Mouse (Mus musculus): ENCODE data around the gene Ess2. TPM values are rescaled to one million over a fixed set of nuclear protein-coding genes. Genes with fewer than 3 reads are reported as not detected.

Ess2 gene
- total RNA-seq, 2 experiments from 2014 or later = 5.2 to 7.2 TPM

DNA sequence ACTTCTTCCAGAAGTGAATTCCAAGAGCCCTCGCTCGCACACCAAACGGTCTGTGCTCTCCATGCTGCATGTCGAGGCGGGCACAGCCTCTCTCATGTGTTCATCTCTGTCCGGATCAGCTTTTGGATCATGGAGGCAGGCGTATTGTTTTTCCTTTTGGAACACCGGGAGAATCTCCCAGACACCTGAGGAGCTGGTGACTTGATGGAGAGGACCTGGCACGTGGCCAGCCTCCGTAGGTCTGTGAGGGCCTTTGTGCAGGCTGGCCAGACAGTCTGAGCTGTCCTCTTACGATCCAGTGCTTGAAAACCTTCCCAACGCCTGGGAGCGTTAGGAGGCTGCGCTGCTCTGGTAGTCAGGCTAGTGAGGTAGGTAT is 11.0 kb upstream of the Ess2 start:
- peak in 1 of 2 experiments; percentile 37 for DNase-seq
- intact Hi-C loops (cut with DNase I) = no loop called here

DNA sequence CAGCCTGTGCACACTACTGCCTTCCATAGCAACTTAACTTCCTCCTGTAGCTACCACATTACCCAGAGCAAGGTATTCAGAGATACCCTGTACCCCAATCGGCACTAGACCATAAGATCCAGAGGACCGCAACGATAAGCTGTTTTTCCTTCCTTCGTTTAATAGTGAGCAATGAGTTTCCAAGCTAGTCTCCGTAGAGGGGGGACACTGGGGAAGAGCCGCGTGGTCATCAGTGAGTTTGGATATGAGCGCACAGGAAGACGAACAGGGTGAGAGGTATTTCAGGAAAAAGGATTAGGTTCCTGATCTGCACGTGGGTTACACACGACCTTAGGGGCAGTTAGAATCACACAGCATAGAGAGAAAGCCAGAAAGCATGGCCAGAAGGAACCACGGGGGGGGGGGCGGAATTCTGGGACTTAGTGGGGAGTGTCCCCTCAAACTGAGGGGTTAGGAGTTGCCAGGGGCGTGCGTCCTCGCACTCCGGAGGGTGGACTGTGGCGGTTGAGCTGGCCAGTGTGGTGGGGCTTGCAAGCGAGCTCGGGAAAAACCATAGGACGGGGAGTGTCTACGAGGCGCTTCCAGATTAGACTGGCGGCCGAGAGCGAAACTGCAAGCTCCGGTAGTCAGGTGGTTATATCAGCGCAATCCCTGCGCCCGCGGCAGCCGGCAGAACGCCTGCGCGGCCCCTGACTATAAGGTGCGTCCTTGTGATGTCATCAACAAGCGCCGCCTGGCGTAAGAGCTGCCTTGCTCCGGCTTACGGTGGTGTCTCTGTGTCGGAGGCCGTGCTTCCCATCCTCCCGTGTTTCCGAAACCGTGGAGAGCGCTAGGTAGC is 10.4 kb upstream of the Ess2 start:
- peak; percentile 90 to 93 for DNase-seq
- intact Hi-C loops (cut with DNase I) = no loop called here

DNA sequence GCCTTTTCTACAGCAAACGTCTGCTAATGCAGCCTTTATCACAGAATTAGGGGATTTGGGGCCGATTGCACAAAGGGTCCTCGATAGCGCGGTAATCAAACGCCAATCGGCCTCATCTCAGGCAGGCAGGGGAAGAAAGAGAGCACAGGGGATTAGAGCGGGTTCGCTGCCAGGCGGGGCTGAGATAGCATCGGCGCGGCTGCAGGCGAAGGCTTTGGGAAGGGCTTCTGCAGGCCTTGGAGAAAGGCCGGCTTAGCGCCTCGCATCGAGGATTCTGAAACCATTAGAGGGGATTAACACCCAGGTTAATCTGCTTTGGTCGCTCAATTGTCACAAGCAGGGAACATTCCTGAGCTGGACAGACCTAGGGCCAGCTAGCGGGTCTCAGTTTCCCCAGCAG is 9.4 kb upstream of the Ess2 start:
- intact Hi-C loops (cut with DNase I) = no loop called here
- DNase-seq = no peak

DNA sequence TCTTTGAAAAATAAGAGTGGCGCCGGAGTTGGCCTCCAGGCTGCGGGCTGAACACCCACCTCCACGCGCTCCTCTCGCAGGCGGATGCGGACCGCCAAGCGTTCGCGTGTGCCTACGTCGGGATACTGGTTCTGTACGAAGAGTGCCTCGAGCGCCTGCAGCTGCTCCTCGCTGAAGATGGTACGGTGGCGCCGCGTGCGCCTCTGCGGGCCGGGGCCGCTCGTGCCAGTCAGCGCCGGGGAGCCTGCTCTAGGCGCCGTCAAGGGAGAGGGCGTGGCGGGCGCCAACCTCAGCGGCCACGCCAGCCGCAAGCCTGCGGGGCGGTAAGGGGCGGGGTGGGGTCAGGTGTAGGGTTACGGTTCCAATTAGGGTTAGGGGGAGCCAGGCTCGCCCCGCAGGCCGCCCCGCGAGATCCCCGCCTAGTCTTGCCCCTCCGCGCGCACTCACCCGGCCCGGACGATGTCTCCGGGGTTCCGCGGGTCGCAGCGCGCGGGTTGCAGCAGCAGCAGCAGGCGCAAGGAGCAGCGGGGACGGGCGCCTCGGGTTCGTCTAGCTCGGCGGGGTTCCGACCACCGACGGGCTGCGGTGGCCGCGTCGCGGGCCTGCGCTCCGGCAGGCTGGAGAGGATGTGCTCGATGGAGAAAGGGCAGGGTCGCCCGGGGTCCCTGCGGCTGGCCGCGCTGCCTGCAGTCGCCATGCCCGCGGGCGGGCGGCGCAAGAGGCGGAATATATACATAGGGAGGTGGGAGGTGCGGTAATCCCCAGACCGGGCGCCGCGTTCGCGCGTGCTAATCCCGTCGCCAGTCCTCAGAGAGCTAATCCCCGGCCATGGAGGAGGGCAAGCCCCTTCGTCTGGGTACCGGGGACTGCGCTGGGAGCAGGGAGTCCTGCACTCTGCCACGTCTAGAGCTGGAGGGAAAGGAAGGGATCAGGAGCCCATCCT is 3.4 kb upstream of the Ess2 start, which contains the start of gene Gsc2:
Gsc2 (minus strand) TSS at position 753 of the 943 bp plus-strand sequence.
- no peak for DNase-seq
- intact Hi-C loops (cut with DNase I) = loop anchor here (5.0 kb wide), 2 partner anchors 73 to 133 kb away; no protein-coding TSS in a partner anchor

DNA sequence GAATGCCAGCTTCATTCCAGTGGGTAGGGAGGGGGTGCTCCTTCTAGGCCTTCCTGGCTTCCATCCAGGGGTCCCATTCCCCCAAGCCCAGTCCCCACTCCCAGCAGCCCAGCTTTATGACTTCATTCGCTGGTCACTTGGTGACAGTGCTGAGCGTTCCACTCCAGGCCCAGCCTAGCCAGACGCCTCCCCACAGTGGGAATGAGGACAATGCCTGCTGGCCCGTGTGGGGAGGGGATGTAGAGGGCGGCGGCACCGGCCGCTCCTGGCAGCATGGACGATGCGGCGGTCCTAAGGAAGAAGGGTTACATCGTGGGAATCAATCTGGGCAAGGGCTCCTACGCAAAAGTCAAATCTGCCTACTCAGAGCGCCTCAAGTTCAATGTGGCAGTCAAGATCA is 12.7 kb downstream of the Ess2 start, which contains the start of the genes Dgcr2 and Tssk2:
Dgcr2 (minus strand) TSS at position 101 of the 400 bp plus-strand sequence.
Tssk2 (plus strand) TSS at position 176 of the 400 bp plus-strand sequence.
- DNase-seq = no peak
- intact Hi-C loops (cut with DNase I) = no loop called here

DNA sequence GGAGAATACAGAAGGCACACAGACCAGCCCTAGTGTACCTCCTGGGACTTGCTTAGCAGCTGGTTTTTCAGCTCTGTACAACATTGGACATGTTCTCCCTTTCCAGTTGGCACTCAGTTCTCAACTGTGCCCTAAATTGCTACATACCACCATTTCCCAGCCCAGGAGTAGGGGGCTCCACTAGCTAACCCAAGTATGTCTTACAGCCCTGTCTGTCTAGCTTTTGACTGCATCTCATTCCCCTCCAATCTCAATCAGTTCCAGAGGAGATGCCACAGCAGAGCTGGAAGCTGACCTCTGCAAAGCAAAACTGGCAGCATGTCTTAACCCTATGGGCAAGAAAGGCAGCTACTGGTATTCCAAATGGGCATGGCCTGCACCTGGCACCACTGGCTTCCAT is 15.1 kb downstream of the Ess2 start:
- intact Hi-C loops (cut with DNase I) = no loop called here

DNA sequence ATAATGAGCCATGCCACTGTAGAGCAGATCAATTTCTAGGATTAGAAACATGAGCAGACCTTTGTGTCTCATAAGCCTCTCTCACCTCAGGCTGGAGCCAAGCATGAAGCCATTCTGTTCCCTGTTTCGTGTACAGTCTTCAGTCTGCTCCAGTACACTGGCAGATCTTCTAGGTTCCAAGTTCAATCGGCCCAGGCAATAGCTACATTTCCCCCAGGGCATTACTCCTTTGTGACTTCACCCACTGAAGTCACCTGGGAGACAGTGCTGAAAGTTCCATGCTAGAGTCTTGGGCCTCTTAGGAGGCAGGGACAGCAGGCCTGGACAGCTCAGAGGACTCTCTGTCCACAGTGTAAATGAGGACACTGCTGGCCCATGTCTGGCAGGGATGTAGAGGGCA is 17.2 kb downstream of the Ess2 start, which contains the start of gene Tssk1:
Tssk1 (plus strand) TSS at position 301 of the 400 bp plus-strand sequence.
- intact Hi-C loops (cut with DNase I) = no loop called here
- no peak for DNase-seq

More for the DNA sequence above, 15.1 kb downstream of the Ess2 start:
- no peak for DNase-seq

DNA sequence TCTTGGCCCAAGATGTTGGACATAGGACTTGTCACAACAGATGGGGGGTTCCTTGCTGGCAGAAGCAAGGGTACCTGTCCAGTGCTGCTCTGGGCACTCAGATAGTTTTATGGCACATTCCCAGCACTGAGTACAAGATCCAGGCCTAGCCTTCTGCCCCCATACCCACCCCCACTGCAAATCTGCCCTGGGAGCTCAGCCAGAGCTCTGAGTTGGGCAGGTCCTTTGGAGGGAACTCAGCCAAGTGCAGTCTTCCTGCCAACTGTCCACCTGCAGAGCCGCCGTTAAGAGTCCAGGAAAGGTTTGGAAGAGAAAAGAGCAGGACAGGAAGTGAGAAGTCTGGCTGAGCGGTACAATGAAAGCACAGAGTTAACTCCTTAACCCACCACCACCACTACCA is 18.5 kb downstream of the Ess2 start:
- intact Hi-C loops (cut with DNase I) = no loop called here

DNA sequence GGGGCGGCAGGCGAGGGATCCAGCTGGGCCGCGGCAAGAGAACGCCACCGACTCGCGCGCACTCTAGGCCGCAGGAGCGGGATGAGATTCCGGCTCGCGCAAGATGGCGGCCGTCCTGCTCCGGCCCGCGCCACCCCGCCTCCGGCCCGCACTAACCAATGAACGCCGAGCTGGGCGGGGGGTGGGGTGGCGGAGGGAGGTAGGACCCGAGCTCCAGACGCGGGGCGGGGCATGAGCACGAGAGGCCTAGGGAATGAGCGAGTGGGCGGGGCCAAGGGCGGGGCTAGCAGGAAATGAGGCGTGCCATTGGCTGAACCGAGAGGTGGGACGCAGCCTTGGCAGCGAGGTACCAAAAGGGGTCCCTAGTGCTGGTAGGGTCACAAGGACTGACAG is 19.6 kb downstream of the Ess2 start, which contains the start of gene Gm20518:
Gm20518 (minus strand) TSS at position 105 of the 393 bp plus-strand sequence.
- intact Hi-C loops (cut with DNase I) = no loop called here
- peak; percentile 99 for DNase-seq

More for the DNA sequence above, 18.5 kb downstream of the Ess2 start:
- DNase-seq = no peak

DNA sequence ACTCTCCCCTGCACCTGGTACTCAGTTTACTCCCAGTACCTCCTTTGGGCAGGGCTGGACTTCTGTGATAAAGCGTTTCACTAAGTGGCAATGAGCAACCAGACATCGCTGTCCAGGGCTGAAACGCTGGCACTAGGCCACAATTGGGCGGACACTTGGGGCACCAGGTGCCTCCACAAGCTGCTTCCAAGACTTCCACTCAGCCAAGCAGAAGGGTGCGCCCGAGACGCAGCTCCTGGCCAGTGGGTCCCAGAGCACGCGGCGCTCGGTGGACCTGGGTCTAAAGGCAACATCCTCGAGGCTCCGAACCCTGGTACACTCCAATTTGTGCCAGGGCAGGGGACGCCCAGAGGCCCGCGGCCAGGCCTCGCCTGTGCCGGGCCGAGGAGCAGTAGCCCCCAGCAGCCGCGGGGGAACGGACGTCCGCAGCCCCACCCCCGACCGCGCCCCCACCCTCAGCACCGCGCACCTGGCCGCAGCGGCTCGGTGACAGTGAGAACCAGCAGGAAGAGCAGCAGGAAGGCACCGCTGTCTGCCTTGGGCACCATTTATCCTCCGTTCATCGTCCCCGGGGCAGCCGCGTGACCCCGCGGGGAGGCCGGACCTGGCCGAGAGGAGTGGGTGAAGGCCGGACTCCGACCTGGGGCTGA is 20.1 kb downstream of the Ess2 start:
- peak; percentile 61 to 68 for DNase-seq
- intact Hi-C loops (cut with DNase I) = no loop called here

DNA sequence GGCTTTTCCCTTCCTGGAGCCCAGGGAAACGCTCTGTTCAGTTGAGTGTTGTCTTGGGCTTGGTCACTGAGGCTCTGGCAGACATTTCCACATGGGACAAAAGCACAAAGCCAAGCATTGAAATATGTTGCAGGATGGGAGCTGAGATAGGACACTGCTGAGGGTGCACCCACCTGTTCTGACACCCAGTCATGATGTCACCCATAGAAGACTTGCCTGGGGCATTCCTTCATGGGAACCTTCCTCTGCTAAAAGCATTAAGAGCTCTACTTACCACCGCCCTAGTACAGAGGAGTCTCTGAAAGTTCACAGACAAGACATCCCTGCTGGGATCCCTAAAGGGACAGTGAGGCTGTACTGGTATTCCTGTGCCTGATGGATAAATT is 20.8 kb downstream of the Ess2 start:
- intact Hi-C loops (cut with DNase I) = no loop called here
- DNase-seq = peak in 1 of 2 experiments; percentile 12

DNA sequence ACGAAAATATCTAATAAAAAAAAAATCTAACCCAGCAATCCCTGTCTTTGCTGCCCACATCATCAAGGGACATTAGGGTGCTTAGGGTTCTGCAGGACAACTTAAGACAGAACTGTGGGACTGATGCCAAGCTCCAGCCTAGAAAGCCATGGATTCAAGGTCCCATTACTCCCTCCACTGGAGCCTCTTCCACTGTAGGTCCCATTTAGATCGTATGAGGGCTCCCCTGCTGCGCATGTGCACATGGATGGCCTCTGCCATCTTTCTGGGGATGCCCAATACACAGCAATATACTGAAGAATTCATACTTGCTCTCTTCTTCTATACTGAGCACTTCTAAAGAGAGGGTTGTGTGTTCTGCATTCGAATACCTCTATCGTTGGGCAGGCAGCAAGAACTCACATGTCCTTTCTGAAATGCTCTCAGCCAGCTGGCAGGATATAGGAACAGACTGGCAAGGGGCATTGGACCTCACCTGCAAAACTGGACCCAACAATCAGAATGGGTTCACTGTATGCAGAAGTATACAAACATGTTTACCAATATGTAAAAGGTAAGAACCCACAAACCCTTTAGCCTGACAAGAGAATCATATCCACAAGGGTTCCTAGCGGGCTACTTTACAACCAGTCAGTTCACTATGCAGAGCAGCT is 21.3 kb downstream of the Ess2 start:
- DNase-seq = peak in 1 of 2 experiments; percentile 4
- intact Hi-C loops (cut with DNase I) = no loop called here

DNA sequence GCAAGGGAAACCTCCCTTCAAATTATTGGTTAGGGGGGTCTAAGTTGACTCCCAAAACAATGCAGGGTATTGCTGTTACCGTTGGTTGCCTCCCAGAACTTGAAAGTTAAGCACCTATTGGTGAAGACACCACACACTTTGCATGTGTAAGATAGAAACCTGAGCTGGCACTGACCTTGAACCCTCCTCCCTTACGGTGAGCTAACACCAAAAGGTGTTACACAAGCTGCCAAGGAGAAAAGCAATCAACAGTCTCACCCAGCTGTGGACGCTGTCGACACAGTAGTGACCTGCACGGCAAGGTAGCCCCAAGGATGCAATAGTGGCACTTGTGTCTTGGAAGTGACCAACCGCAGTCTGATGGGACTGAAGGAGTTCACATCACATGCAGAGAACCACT is 27.0 kb downstream of the Ess2 start:
- intact Hi-C loops (cut with DNase I) = no loop called here
- DNase-seq = no peak

DNA sequence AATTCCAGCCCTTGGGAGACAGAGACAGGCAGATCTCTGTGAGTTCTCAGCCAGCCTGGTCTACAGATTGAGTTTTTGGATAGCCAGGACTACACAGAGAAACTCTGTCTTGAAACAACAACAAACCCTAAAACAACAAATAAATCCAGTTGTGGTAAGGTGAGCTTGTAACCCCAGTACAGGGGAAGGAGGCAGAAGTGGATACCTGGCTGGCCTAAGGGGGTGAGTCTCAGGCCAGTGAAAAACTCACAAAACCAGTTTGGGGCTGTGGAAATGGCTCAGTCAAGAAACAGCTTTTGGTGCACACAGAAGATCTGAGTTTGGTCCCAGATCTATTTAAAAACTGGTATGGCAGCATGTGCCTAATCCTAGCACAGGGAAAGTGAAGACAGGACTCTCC is 29.0 kb downstream of the Ess2 start:
- intact Hi-C loops (cut with DNase I) = no loop called here

DNA sequence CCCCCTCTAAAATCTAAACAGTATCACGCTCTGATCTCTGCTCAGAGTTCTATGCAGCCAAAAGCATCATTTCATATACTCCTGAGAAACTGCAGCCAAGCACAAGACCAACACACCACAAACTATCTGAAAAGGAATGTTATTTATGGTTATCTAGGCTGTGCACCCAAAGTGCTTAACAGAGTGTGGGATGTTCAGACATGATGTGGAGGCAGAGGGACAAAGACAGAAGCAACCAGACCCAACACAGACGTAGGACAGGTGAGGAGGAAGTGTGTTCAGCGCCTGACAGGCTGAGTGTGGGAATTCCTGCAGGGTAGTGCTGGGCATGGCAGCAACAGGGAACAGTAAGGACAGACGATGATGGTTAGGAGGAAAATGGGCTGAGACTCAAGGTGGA is 31.6 kb downstream of the Ess2 start:
- DNase-seq = no peak
- intact Hi-C loops (cut with DNase I) = no loop called here

More for the DNA sequence above, 29.0 kb downstream of the Ess2 start:
- no peak for DNase-seq

DNA sequence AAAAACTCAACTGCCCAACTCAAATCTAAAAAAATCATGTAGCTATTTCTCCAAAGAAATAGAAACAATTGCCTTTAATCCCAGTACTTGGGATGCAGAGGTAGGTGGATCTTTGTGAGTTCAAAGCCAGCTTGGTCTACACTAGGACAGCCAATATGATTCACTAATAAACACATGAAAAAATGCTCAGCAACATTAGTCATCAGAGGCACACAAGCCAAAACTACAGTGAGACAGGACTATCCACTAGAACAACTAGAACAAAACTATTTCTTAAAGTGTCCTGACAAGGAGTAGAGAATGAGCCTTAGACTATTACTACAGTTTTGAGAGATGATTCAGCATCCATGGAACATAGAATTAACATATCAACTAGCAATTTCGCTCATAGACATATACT is 35.1 kb downstream of the Ess2 start:
- intact Hi-C loops (cut with DNase I) = no loop called here
- DNase-seq = no peak

DNA sequence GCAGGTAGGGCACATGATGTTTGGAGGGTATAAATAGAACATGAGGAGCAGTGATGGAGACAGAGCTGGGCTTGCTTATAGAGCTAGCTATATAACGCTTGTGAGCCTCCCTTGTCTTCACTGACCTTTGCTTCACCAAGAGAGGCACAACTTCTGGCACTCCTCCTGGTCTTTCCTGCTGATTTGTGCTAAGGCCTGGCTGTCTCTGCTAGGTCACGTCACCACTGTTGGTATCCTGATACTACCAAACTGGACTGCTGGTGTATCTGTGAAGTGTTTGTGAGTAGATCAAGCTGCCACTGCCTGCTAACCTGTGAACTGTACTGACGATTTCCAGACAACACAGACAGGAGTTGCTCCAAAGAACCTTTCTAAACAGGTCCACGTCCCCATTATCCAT is 36.0 kb downstream of the Ess2 start:
- intact Hi-C loops (cut with DNase I) = no loop called here
- no peak for DNase-seq

DNA sequence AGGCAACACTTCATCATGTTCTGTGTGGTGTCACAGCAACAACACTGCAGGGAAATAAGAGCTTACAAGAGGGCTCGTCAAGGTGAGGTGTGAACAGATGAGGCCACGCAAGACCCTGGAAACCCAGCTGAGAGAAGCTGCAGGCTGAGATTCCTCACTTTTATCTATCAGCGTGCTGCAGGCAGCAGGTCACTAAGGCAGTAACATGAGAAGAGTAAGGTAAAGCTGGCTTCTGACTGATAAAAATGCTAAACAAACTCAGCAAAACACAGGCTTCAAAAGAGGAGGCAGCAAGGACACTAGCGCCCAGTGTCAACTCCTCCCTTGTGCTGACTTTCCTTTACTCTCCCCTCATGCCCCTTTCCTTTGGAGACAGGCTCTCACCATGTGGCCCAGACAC is 38.2 kb downstream of the Ess2 start:
- intact Hi-C loops (cut with DNase I) = no loop called here
- no peak for DNase-seq

DNA sequence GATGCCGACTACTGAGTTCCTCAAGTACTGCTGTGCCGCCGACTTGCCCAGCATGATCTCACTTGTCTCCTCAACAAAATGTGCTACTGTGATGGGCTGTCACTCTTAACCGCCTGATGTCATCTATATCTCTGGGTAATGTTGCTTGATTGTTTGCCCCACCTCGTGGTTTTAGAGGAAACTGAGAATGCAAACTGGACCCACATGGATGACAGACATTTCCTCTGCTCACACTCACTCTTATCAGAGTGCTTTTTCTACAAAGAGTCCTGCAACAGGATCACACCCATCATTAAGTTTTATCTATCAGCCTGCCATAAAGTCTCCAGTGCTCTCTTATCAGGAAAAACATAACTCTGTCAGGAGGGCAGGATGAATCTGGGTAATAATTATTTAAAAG is 39.9 kb downstream of the Ess2 start:
- no peak for DNase-seq
- intact Hi-C loops (cut with DNase I) = no loop called here

DNA sequence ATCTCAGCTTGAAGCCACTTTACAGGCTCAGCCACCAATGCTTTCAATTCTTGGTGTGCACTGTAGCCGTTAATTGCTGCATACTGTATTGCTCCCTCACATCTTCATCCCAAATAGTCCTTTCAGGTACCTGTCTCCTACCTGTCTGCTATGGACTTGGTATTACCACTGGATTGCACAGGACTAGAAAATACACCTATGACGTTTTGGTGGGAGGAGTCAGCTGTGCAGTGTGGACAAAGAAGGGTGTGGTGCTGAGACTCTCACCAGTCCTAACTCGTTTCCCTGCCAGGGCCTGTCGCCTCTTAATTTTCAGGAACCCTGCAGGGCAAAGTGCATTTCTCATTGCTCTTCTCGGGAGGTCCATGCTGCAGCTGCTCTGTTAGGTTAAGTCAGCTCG is 45.4 kb downstream of the Ess2 start:
- no peak for DNase-seq
- intact Hi-C loops (cut with DNase I) = no loop called here

All from gastrocnemius, postnatal 36 days (tissue).